Mouse (Mus musculus): ENCODE data around the gene Fbxo48. TPM values are rescaled to one million over a fixed set of nuclear protein-coding genes. Genes with fewer than 3 reads are reported as not detected.

Fbxo48 gene
- total RNA-seq, 2 experiments from 2014 or later, result 1.4 to 1.5 TPM

DNA sequence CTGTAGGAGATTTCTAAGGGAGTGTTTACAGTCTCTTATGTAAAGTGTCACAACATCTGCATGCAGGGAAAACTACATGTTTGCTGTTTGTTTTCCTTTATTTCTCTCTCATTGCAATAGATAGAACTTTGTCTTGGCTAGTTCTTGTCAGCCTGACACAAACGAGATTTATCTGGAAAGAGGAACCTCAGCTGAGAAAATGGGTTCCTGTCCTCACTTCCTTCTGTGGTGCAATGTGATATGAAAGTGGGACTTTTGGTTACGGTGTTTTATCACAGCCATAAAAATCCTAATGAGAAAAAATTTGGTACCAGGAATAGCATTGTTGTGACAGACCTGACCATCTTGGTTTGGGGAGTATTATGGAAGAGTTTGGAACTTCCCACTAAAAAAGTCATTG is 18.5 kb downstream of the Fbxo48 start:
- no peak for DNase-seq (ENCODE audit: low spot score in 2 of 2)

- DNase-seq (ENCODE audit: low spot score in 2 of 2), result no peak
Measured at GRCm38 (mm10) chr11:16972027-16972426, 20.9 kb downstream of the Fbxo48 start.

- DNase-seq (ENCODE audit: low spot score in 2 of 2), result peak; percentile 16 to 19
Measured at GRCm38 (mm10) chr11:16973086-16973485, 21.9 kb downstream of the Fbxo48 start.

GRCm38 (mm10) chr11:16976937-16977336 is 25.8 kb downstream of the Fbxo48 start:
- no peak for DNase-seq (ENCODE audit: low spot score in 2 of 2)

- no peak for DNase-seq (ENCODE audit: low spot score in 2 of 2)
Measured at GRCm38 (mm10) chr11:16977611-16978010, 26.4 kb downstream of the Fbxo48 start.

DNA sequence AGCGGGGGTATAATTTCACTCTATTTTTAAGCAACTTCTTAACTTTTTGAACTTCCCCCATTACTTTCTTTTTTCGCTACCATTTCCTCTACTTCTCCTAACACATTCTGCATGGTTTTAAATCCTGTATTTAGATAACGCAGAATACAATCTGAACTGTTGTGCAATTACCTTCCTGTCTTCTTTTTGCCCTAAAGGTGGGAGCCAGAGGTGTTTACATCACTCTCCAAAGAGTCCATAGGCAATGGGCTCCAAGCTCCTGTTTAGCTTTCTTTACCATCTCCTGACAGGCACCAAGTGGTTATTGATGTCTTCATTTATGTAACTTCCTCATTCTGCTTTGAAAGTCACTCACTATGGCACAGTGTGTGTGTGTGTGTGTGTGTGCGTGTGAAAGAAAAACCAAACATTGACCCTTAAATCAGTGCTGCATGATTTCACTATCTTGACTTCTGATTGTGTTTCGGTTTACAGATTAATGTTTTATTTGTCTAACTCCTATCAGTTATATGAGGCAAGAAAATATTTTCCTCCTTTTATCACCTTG is 27.1 kb downstream of the Fbxo48 start:
- no peak for DNase-seq (ENCODE audit: low spot score in 2 of 2)

GRCm38 (mm10) chr11:16986550-16987187 is 35.5 kb downstream of the Fbxo48 start:
- DNase-seq (ENCODE audit: low spot score in 2 of 2), result no peak

DNA sequence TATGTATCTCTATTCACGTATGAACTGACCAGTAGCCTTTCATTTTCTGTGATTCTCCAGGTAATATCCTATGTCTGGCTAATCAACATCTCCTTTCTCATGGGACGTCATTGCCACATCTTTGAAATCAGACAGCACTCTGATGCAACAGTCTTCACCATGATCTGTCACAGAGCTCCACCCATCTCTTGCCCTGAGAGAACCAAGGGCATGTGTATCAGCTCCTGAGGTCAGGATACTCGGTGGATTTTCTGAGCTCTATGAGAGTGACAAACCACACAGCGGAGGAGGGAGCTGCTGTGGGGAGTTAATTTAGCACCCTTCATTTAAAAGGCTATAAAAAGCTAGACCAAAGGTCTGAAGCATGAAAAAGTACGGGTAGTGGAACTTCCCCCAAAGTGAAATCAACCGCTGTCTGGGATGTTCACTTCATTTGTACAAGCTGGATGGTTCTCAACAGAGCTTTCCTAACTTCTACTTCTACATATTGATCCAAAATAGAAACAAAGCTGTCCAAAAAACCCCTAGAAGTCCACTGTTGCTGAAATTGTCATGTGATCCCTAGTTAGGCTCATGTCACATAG is 36.7 kb downstream of the Fbxo48 start:
- DNase-seq (ENCODE audit: low spot score in 2 of 2), result no peak

GRCm38 (mm10) chr11:16989885-16990284 is 38.7 kb downstream of the Fbxo48 start:
- DNase-seq (ENCODE audit: low spot score in 2 of 2), result peak in 1 of 2 experiments; percentile 17

DNA sequence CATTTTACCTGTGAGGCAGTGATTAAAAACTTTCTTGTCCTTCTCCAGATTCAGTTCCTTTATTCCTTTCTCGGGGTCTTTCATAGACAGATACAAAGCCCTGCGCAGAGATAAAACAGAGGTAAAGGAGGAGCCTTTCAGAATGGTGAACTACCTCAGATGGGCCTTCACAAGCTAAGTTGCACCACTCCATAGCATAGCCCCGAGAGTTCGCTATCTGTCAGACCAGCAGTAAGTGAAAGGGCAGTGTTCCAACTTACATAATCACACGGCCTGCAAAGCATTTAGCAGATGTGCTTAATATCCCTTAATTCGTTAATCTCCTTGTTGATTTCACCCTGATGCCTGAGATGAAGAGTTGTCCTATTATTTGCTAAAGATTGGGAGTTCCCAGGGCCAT is 41.7 kb downstream of the Fbxo48 start:
- no peak for DNase-seq (ENCODE audit: low spot score in 2 of 2)

DNA sequence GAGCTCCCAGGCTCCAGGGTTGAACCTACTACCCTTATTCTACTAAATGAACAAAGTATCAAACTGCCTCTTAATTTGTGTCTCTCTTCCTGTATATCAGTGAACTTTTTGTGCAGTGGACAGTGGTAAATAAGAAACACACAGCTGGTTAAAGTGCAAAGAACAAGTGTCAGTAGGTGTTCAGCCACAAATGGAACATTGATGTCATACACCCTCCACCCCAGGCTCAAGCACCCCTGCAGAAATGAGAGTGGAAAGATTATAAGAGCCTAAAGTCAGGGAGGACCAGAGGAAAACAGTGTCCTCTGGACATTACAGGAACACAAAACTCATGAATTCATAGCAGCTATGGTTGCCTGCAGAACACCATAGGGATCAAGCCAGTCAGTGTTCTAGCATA is 45.6 kb downstream of the Fbxo48 start:
- no peak for DNase-seq (ENCODE audit: low spot score in 2 of 2)

DNA sequence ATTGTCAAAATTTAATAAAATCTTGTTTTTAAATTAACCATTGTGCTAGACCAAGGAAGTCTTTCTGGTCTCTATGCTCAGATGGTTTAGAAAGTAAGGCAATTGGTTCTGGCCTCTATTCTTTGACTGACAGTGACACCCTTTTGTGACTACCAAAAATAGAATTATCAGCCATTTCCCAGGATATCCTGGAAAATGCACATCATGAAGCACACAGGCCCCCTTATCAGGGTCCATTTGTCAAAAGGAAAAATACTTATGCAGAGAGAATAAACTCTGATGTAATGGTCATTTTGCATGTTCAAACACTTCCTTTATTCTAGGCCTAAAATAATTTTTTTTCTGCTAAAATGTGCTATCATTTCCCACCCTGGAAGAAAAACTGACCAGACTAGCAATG is 46.3 kb downstream of the Fbxo48 start:
- DNase-seq (ENCODE audit: low spot score in 2 of 2), result no peak

GRCm38 (mm10) chr11:16999387-16999786 is 48.2 kb downstream of the Fbxo48 start:
- no peak for DNase-seq (ENCODE audit: low spot score in 2 of 2)

GRCm38 (mm10) chr11:16999933-17000332 is 48.8 kb downstream of the Fbxo48 start:
- DNase-seq (ENCODE audit: low spot score in 2 of 2), result no peak

GRCm38 (mm10) chr11:17000353-17001334 is 49.5 kb downstream of the Fbxo48 start:
- no peak for DNase-seq (ENCODE audit: low spot score in 2 of 2)

DNA sequence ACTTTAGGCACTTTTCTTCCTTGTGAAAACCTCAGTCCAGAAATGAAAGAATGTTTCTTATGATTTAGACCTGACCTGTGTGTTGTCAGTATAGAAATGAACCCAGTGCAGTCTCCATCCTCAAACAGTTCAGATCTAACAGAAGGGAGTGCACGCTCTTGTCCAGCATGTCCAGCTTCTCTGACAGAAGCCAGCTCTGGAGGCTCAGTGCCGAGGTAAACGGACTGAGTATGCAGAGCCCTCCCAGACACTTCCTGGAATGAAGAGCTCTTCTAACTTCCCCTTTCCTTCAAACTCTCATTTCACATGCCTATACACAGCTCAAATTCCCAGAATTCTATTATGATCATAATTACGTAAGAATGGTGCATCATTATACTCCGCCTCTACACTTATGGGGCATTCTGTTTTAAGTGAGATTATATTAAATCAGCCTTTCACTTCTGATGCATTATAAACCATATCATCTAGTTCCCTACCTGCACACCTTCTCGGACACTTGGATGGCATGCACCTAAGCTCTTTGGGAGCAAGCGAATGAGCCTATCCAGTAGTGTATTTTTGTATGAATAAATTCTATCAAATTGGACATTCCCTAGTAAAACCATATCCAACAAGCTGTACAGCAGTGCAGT is 51.7 kb downstream of the Fbxo48 start:
- no peak for DNase-seq (ENCODE audit: low spot score in 2 of 2)

GRCm38 (mm10) chr11:17003757-17004156 is 52.6 kb downstream of the Fbxo48 start:
- no peak for DNase-seq (ENCODE audit: low spot score in 2 of 2)

Measured in left cerebral cortex, adult 18-20 months (tissue).